Mouse (Mus musculus) liver, adult (tissue): ENCODE results near the gene Axl.
A peak's percentile ranks its signal among the peaks of the same experiment; 100 is the strongest.

Experiments used
- GATA4 ChIP-seq: IDR thresholded peaks from 2 replicates; pipeline ENCODE4 v1.6.1; 2014; ENCODE audit warnings: mild to moderate bottlenecking, low read length; ENCODE audit not compliant: insufficient replicate concordance

Gene Axl

GRCm38 (mm10) chr7:25707581-25708292 is 80.8 kb downstream of the Axl start:
- TF ChIP-seq GATA4, result peak; percentile 16; the same call in 1 of the 2 replicates
